Mouse (Mus musculus) cerebellum, adult 9-10 months (tissue): Measurements from ENCODE around the gene Tuba8.

ENCODE experiments used
- DNase-seq: peaks from one replicate; pipeline ENCODE4 v3.0.0; 2022

Tuba8 gene

GRCm38 (mm10) chr6:121236386-121236785 lies 25.9 kb downstream of the Tuba8 start:
- no peak for DNase-seq

- no peak for DNase-seq
Measured at GRCm38 (mm10) chr6:121238209-121238608, 27.7 kb downstream of the Tuba8 start.

GRCm38 (mm10) chr6:121241780-121242179 lies 31.3 kb downstream of the Tuba8 start:
- DNase-seq, result no peak

GRCm38 (mm10) chr6:121243161-121243560 lies 32.7 kb downstream of the Tuba8 start:
- no peak for DNase-seq

GRCm38 (mm10) chr6:121245127-121246036 lies 34.9 kb downstream of the Tuba8 start, which contains the start of gene Usp18:
TSS of gene Usp18 (plus strand) at chr6:121245906.
- peak; percentile 40 for DNase-seq

- DNase-seq, result no peak
Measured at GRCm38 (mm10) chr6:121246037-121246361, 35.5 kb downstream of the Tuba8 start.

- no peak for DNase-seq
Measured at GRCm38 (mm10) chr6:121250406-121250805, 39.9 kb downstream of the Tuba8 start.

GRCm38 (mm10) chr6:121251256-121251655 lies 40.8 kb downstream of the Tuba8 start:
- DNase-seq, result no peak

GRCm38 (mm10) chr6:121260548-121260947 lies 50.1 kb downstream of the Tuba8 start:
- DNase-seq, result peak; percentile 66

- no peak for DNase-seq
Measured at GRCm38 (mm10) chr6:121261233-121261632, 50.7 kb downstream of the Tuba8 start.

- DNase-seq, result no peak
Measured at GRCm38 (mm10) chr6:121262004-121262403, 51.5 kb downstream of the Tuba8 start.

GRCm38 (mm10) chr6:121262496-121262895 lies 52.0 kb downstream of the Tuba8 start:
- DNase-seq, result no peak

GRCm38 (mm10) chr6:121270156-121270555 lies 59.7 kb downstream of the Tuba8 start:
- DNase-seq, result no peak

GRCm38 (mm10) chr6:121271707-121272074 lies 61.2 kb downstream of the Tuba8 start:
- no peak for DNase-seq

GRCm38 (mm10) chr6:121272075-121272800 lies 61.7 kb downstream of the Tuba8 start:
- peak; percentile 74 for DNase-seq

GRCm38 (mm10) chr6:121274356-121274755 lies 63.9 kb downstream of the Tuba8 start:
- peak; percentile 20 for DNase-seq
